Mouse (Mus musculus) MEL-GATA-1-ER (cell line): Measurements from ENCODE around the gene Kdm1a.
A peak's percentile ranks its signal among the peaks of the same experiment; 100 is the strongest.

Source experiments
- DNase-seq: peaks from one replicate; pipeline ENCODE4 v3.0.0-alpha.2; 2012; ENCODE audit warnings: low read depth; ENCODE audit errors: extremely low read depth

Kdm1a gene

DNA sequence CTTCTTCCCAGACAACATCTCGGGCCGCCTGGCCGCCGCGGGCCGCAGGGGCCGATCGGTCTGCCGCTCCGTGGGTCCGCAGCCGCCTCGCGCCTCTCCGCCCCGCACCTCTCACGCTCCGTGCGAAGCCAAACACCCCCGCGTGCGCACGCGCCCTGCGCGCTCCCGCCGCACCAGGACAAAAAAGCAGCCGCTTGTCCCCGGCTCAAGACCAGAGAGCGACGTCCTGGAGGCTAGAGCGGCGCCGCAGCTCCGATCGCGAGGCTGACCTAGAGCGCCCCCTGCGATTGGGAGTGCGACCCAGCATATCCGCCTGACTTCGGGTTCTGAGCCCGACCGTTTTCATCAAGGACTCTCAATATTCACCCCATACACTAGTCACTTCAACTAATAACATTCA is at the start of gene Kdm1a:
Gene Kdm1a (minus strand): TSS at position 156 of the 400 bp plus-strand sequence.
- DNase-seq = peak; percentile 79

DNA sequence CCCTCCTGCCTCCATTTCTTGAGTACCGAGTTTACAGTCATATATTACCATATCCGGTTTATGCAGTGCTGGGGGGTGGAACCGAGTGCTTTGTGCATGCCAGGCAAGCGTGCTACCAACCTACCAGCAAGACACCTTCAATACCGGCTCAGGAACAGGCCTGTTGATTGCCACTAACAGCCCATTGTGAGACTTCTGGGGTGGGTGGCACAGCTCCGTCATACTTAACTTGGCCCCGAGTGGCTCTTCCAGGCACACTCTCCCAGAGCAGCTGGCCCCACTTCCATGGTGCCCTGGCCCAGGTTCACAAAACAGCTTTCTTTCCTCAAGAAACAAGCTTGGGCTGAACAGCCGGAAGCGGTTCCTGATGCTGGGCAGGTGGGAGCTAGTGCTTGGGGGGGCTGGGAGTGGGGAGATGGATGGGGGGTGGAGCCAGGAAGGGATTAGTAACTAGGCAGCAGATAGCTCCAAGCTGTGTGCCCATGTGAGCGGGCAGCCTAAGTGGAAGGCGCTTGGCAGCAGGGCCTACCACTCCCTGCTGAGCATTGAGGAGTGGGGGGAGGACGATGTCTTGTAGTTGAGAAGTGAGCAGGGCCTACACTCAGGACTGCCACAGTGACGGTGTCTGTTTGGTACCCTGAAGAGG is 49.5 kb upstream of the Kdm1a start:
- no peak for DNase-seq

- DNase-seq = peak; percentile 67
Measured at GRCm38 (mm10) chr4:136651357-136651811, 48.9 kb upstream of the Kdm1a start.

DNA sequence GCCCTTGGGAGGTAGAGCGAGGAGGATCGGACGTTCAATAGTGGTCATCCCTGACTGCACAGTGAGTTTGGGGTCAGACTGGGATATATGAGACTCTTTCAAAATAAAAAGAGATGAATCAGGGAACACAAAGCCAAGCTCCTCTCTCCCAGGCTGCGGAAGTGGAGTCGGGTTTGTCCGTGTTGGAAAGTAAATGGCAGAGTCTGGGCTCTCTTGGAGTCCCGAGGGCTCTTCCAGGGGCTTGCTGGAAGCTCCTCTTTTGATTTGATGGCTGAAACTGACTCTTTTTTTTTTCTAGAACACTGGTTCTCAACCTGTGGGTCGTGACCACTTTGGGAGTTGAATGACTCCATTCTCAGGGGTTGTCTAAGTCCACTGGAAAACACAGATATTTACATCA is 47.7 kb upstream of the Kdm1a start:
- no peak for DNase-seq

- no peak for DNase-seq
Measured at GRCm38 (mm10) chr4:136649480-136650196, 47.1 kb upstream of the Kdm1a start.

GRCm38 (mm10) chr4:136648922-136649479 is 46.5 kb upstream of the Kdm1a start:
- peak; percentile 62 for DNase-seq

DNA sequence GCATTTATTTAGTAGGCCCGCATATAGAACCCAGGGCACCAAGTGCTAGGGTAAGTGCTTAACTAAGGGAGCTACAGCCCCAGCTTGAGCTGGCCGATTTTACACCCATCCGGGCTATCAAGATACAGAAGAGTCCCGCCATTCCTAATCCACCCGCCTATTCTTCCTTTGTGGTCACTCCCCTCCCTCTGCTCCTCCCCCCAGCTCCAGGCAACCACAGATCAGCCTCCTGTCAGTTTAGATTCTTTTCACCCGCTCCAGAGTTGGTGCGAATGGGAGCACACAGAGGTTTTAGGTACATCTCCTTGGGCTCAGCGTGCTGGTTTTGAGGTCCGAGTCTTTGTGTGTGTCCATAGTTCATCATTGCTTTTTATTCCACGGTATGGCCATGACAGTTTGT is 36.4 kb upstream of the Kdm1a start:
- no peak for DNase-seq

DNA sequence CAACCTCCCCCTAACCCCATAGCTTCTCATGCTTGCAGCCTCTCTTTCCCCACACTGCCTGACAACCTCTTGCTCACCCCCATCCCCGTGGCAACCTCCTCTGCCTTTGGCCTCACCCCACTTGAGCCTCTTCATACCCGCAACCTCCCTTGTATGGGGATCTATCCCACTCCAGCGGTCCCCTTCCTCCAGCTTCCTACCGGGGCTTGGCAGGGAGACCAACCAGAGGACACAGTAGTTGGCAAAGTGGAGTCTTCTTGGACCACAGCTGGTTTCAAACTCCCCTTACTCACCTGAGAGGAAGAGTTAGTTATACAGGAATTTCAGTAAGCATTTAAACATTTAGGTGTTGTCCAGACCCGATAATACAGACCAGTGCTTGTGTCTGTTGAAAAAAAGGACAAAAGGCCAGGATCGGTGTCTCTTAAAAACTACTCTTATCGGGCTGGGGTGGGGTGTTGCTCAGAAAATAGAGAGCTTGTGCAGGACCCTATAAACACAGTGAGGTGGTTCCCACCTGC is 35.8 kb upstream of the Kdm1a start:
- DNase-seq = no peak

- DNase-seq = no peak
Measured at GRCm38 (mm10) chr4:136637563-136638229, 35.2 kb upstream of the Kdm1a start.

DNA sequence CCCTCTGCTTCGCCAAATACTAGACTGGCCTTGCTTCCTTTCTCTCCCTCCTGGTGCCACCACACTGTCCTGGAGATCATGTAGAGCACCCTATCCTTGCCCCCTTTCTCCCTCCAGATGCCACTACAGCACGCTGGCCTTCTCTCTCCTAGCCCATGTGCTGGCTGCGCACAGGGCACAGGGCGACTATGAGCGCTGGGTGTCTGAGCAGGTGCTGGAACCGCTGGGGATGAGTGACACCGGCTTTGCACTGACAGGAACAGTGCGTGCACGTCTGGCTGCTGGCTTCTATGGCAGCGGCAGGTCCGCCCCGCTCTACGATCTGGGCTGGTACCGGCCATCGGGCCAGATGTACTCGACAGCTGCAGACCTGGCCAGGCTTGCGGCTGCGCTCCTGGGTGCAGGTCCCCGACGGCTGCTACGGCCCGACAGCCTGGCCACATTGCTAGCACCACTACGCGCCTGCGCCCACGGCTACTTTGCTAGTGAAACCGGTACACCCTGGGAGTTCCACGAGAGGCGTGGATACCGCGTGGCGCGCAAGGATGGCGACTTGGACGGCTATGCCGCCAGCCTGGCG is 34.5 kb upstream of the Kdm1a start:
- no peak for DNase-seq

- DNase-seq = no peak
Measured at GRCm38 (mm10) chr4:136636511-136636910, 34.0 kb upstream of the Kdm1a start.

- DNase-seq = no peak
Measured at GRCm38 (mm10) chr4:136635995-136636394, 33.5 kb upstream of the Kdm1a start.

- DNase-seq = no peak
Measured at GRCm38 (mm10) chr4:136631237-136631994, 28.9 kb upstream of the Kdm1a start.

DNA sequence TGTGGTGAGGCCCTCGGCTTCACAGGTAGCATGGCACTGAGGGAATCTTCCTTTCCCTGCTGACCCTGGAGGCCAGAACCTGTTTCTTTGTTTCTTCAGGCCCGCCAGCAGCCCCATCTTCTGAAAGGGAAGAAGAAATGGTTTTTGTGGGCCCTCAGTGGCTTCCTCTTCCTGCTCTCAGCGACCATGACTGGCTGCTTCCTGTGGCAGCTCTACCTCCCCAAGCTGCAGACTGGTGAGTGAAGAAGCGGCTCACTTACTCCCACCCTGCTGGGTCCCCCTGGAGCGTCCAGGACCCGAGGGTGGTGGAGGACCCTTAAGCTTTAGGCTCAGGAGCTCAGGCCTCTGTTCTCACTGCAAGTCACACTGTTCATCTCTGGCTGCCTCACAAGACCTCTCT is 24.1 kb upstream of the Kdm1a start:
- no peak for DNase-seq

DNA sequence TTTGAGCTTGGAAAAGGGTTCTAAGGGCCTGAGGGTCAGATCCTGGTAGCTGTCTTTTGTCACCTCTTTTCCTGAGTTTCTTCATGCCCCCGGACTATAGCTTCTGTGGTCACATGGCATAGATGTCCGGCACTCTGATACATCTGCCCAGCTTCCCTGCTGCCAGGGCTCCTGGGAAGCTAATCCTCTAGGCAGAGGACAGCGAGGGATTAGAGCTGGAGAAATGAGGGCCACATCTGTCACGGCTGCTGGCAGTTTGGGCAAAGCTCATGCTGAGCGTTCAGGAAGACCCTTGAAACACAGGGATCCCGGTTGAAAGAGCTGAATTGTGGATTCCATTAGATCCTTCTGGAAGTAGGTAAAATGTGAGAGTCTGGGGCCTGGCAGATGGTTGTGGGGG is 19.9 kb upstream of the Kdm1a start, which contains the start of gene Lactbl1:
Gene Lactbl1 (plus strand): TSS at position 234 of the 400 bp plus-strand sequence.
- DNase-seq = no peak

- no peak for DNase-seq
Measured at GRCm38 (mm10) chr4:136621956-136622355, 19.4 kb upstream of the Kdm1a start.

DNA sequence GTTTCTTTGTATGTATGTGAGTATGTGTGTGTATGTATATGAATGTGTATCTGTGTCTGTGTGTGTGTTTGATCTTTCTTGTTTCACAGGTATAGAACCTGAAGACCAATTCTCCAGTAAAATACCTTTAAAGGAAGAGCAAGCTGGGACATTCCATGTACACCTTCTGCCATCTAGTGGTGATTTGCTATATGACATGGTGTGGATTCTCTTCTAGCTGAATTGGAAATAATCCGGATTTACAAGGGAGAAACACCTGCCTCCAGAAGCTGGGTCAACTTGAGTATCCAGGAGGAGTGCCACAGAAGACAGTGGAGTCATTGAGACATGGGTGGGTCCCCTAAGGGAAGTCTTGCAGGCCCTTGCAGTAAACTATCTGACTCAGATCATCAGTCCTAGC is 18.8 kb upstream of the Kdm1a start:
- no peak for DNase-seq

- no peak for DNase-seq
Measured at GRCm38 (mm10) chr4:136613657-136614056, 11.1 kb upstream of the Kdm1a start.

DNA sequence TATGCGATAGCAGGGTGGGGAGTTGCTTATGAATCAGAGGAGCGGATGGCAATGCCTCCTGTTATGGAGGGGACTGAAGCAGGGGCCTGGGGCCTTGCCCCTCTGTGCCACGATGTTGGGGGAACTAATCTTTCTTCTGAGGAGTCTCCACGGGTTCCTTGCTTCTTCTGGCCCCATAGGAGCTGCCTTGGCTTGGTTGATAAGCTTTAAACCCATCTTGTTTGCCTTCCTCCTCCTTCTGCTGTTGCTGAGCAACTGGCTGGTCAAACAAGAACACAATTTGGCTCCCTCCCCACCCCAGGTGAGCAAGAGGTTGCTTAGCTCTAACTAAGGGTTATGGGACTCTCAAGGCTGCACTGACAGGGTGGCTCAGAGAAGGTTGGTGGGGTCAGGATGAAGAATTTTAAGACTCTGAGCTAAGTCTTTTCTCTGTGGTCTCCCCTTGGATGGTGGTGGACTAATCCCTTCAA is 7.9 kb upstream of the Kdm1a start, which contains the start of gene Tex46:
Gene Tex46 (plus strand): TSS at position 51 of the 470 bp plus-strand sequence.
- no peak for DNase-seq

- no peak for DNase-seq
Measured at GRCm38 (mm10) chr4:136605756-136606485, 3.4 kb upstream of the Kdm1a start.
